Mouse (Mus musculus) spleen, adult 2 months (tissue): ENCODE results near the gene Kif13a.

Experiments used
- CTCF ChIP-seq: fragments of 200-500 bp; IDR thresholded peaks from 2 replicates; pipeline ENCODE4 v1.5.1; 2011; ENCODE audit warnings: mild to moderate bottlenecking, inconsistent platforms; ENCODE audit not compliant: insufficient read depth, insufficient read length, insufficient replicate concordance; ENCODE audit errors: extremely low read depth
- POLR2A ChIP-seq: fragments of 200-500 bp; IDR thresholded peaks from 2 replicates; pipeline ENCODE4 v1.6.1; 2011; ENCODE audit warnings: low read depth, low read length, inconsistent platforms

- no peak for TF ChIP-seq CTCF
- no peak for TF ChIP-seq POLR2A
Observed at GRCm38 (mm10) chr13:46726288-46727037, 203.2 kb downstream of the Kif13a start.
